8 mouse cellular contexts compared by ENCODE assay signal in the genomic region with DNA sequence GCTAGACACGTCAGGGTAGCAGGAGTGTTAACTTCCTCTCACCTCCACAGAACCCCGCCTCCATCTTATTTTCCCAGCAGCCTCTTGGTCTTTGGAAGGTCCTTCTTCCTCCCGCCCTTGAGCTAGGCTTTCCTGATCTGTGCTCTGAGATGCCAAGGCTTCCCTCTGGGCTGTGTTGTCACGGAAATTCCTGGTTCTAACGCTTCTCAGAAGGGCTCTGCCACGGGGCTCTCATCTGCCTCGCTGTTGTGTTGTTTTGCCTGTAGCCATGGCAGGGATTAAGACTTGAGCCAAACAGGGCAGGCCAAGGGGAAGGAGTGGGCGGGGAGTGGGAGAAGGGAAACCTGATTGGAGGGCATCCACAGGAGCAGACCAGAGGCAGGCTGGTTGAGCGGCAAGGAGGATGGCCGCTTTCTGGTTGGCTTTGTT. TPM values are rescaled to one million over a fixed set of nuclear protein-coding genes. Genes with fewer than 3 reads are reported as not detected.
DNase-seq lines count a peak whose midpoint lies in the region; ATAC-seq and TF ChIP-seq lines count a peak whose summit lies in the region.

No protein-coding gene starts in this region.

- H3K9me3 ChIP-seq in liver, embryonic 12.5 days (replicated peaks), result no peaks in the 10 kb centered on the region

- H3K4me1 ChIP-seq in liver, embryonic 12.5 days, result no peaks in the 10 kb centered on the region
- H3K4me1 ChIP-seq in lung, adult 2 months (ENCODE audit: control insufficient read depth, insufficient read depth, low read length), result peaks cover 2% of the 10 kb centered on the region; the same call in 1 of the 2 replicates

- TF ChIP-seq POLR2A in lung, adult 2 months (IDR thresholded peaks at IDR 0.05; ENCODE audit: borderline replicate concordance, extremely low read depth, low read depth, low read length), result peak; percentile 40; the same call in 1 of the 2 replicates

- H3K9ac ChIP-seq in liver, embryonic 12.5 days, result no peak overlapping the region

- 28% methylated on average over 10 of the region's 10 CpGs for WGBS in liver, embryonic 12.5 days (ENCODE audit: insufficient replicate concordance)
- WGBS in lung, adult 2 months, result 26% methylated on average over 10 of the region's 10 CpGs

- no peak for TF ChIP-seq CTCF in lung, adult 2 months (IDR thresholded peaks at IDR 0.05; ENCODE audit: insufficient read depth, low read length)

- no peak overlapping the region for H3K4me2 ChIP-seq in liver, embryonic 12.5 days

- no peak for ATAC-seq in liver, embryonic 12.5 days

- peak; percentile 10 for DNase-seq in liver
- peak; percentile 11 for DNase-seq in embryo, embryonic 11.5 days (ENCODE audit: low read depth, low spot score)
- peak; percentile 99 for DNase-seq in heart, adult 11 months
- DNase-seq in kidney, adult 18-20 months, result peak; percentile 43
- DNase-seq in lung, adult 2 months, result peak; percentile 86
- DNase-seq in ovary, postnatal 36 days (ENCODE audit: low spot score), result peak; percentile 73
- no peak for DNase-seq in spleen, adult 12 weeks (ENCODE audit: low spot score)

- no peak overlapping the region for H3K27ac ChIP-seq in liver, embryonic 12.5 days

- no peak overlapping the region for H3K4me3 ChIP-seq in liver, embryonic 12.5 days
- H3K4me3 ChIP-seq in lung, adult 2 months (replicated peaks; ENCODE audit: extremely low read depth, low read depth, low read length), result no peak overlapping the region

- H3K27me3 ChIP-seq in liver, embryonic 12.5 days (replicated peaks), result peaks cover 7% of the 10 kb centered on the region; the same call in 1 of the 2 replicates

- H3K36me3 ChIP-seq in liver, embryonic 12.5 days, result no peaks in the 10 kb centered on the region

RNA-seq across cellular contexts. Expression of gene Jdp2, which starts 26.8 kb away (rescaled TPM):
- 0.17 and 0.25 TPM in 2 replicates for polyA plus RNA-seq in liver, embryonic 12.5 days (2016; fragmentation: Nextera tagmentation; extraction: Ambion mirVana)
- polyA plus RNA-seq in lung, adult 2 months (2012; rRNA removed), result 21.6 and 30.9 TPM in 2 replicates

Comparison
In these comparisons a context has a peak if more than half of its experiments do, and no peak if none do; other contexts are left out.
1. RNA of gene Jdp2, which starts 26.8 kb away (polyA plus RNA-seq): 21.6 to 30.9 TPM in lung, adult 2 months; 0.17 to 0.25 TPM in liver, embryonic 12.5 days; every median in the first group is over 10 times any median in the second.